Mouse (Mus musculus): ENCODE data around the gene Hnf1a.
"Not testable (repeated sequence)": the region's sequence is repeated elsewhere in the genome, so short reads cannot be mapped to it uniquely, and the experiment has no call there.

Hnf1a gene

GRCm38 (mm10) chr5:114945072-114945471, 25.8 kb downstream of the Hnf1a start:
- DNase-seq (ENCODE audit: low read depth, low spot score), result no peak

GRCm38 (mm10) chr5:114942766-114943130, 28.1 kb downstream of the Hnf1a start:
- DNase-seq (ENCODE audit: low read depth, low spot score), result no peak

- peak; percentile 69 for DNase-seq (ENCODE audit: low read depth, low spot score)
Measured at GRCm38 (mm10) chr5:114942074-114942765, 28.7 kb downstream of the Hnf1a start, which contains the start of gene 2210016L21Rik. 2210016L21Rik (plus strand) TSS chr5:114942158.

GRCm38 (mm10) chr5:114941138-114941537, 29.8 kb downstream of the Hnf1a start:
- DNase-seq (ENCODE audit: low read depth, low spot score), result not testable (repeated sequence)

- DNase-seq (ENCODE audit: low read depth, low spot score), result no peak
Measured at GRCm38 (mm10) chr5:114935838-114936237, 35.1 kb downstream of the Hnf1a start.

- no peak for DNase-seq (ENCODE audit: low read depth, low spot score)
Measured at GRCm38 (mm10) chr5:114933206-114933605, 37.7 kb downstream of the Hnf1a start.

GRCm38 (mm10) chr5:114931626-114932025, 39.3 kb downstream of the Hnf1a start:
- DNase-seq (ENCODE audit: low read depth, low spot score), result no peak

- DNase-seq (ENCODE audit: low read depth, low spot score), result no peak
Measured at GRCm38 (mm10) chr5:114926753-114927152, 44.1 kb downstream of the Hnf1a start.

GRCm38 (mm10) chr5:114926153-114926684, 44.7 kb downstream of the Hnf1a start:
- DNase-seq (ENCODE audit: low read depth, low spot score), result no peak

GRCm38 (mm10) chr5:114922998-114923473, 47.9 kb downstream of the Hnf1a start, which contains the start of gene Oasl1:
Oasl1 (plus strand) TSS chr5:114923240.
- DNase-seq (ENCODE audit: low read depth, low spot score), result no peak

GRCm38 (mm10) chr5:114922366-114922731, 48.5 kb downstream of the Hnf1a start:
- no peak for DNase-seq (ENCODE audit: low read depth, low spot score)

- no peak for DNase-seq (ENCODE audit: low read depth, low spot score)
Measured at GRCm38 (mm10) chr5:114921551-114922365, 49.1 kb downstream of the Hnf1a start.

- not testable (repeated sequence) for DNase-seq (ENCODE audit: low read depth, low spot score)
Measured at GRCm38 (mm10) chr5:114917357-114917756, 53.5 kb downstream of the Hnf1a start.

- DNase-seq (ENCODE audit: low read depth, low spot score), result no peak
Measured at GRCm38 (mm10) chr5:114916777-114917176, 54.1 kb downstream of the Hnf1a start.

GRCm38 (mm10) chr5:114915854-114916253, 55.0 kb downstream of the Hnf1a start:
- DNase-seq (ENCODE audit: low read depth, low spot score), result no peak

- DNase-seq (ENCODE audit: low read depth, low spot score), result no peak
Measured at GRCm38 (mm10) chr5:114914855-114915254, 56.0 kb downstream of the Hnf1a start.

- DNase-seq (ENCODE audit: low read depth, low spot score), result no peak
Measured at GRCm38 (mm10) chr5:114913686-114914085, 57.2 kb downstream of the Hnf1a start.

- DNase-seq (ENCODE audit: low read depth, low spot score), result no peak
Measured at GRCm38 (mm10) chr5:114908598-114909305, 62.1 kb downstream of the Hnf1a start.

- DNase-seq (ENCODE audit: low read depth, low spot score), result no peak
Measured at GRCm38 (mm10) chr5:114902413-114902812, 68.5 kb downstream of the Hnf1a start.

Measured in retina, adult 2 months (tissue).